Mouse (Mus musculus) kidney, adult 2 months (tissue): Measurements from ENCODE around the gene Sirt3.

ENCODE experiments used
- CTCF ChIP-seq: fragments of 200-500 bp; conservative IDR thresholded peaks from 2 replicates; pipeline ENCODE4 v1.5.1; 2011; ENCODE audit warnings: low read depth, mild to moderate bottlenecking, control low read depth, low read length, moderate library complexity, mixed read lengths; ENCODE audit not compliant: insufficient read depth, insufficient read length
- POLR2A ChIP-seq: fragments of 200-500 bp; IDR thresholded peaks from one replicate; pipeline ENCODE4 v1.6.1; 2011; ENCODE audit warnings: low read depth, low read length, control low read depth

DNA sequence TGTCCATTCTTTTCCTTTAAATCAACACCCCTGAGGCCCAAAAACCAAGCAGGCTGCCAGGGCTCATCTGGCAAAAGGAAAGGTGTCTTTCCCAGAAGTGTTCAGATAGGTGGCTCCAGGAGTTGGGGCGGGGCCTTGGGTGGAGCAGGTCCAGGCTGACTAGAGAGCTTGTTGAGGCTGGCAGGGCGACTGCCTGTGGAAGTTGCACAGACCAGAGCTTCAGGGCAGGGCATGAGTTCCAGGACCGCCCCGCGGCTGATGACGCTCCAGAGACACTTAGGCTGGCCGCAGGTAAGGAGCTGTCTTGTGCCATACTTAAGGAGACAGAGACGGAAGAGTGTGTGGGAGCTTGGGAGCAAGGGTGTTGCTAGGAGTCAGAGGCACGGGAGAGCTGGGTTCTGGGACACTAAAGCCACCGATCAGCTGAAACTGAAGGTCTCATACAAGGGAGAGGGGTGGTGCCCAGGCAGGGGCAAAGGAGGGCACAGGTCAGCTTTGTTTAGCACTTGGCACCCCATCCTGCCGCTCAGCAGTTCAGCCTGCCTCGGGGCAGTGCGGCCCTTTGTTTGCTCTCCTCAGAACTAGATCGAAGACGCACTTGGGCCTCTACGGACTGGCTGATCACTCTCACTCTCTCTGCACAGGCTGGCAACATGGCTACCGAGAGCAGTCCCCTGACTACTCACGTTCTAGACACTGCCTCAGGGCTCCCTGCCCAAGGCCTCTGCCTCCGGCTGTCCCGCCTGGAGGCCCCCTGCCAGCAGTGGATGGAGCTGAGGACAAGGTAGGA lies 46.9 kb downstream of the Sirt3 start, which contains the start of gene Urah:
- TF ChIP-seq POLR2A (no peak), CTCF (no peak)
